In genomic region chr17:5491801-5492745, GRCm38 (mm10) we compare ENCODE assay signal across 8 mouse cellular contexts. TPM values are rescaled to one million over a fixed set of nuclear protein-coding genes. Genes with fewer than 3 reads are reported as not detected.
DNase-seq lines count a peak whose midpoint lies in the region; ATAC-seq and TF ChIP-seq lines count a peak whose summit lies in the region.

TSS of gene Zdhhc14 (plus strand) at chr17:5492557.

- H3K36me3 ChIP-seq in C2C12 (ENCODE audit: control insufficient read depth, insufficient read depth): no peaks in the 10 kb centered on the region
- H3K36me3 ChIP-seq in limb, embryonic 13.5 days: no peaks in the 10 kb centered on the region
- H3K36me3 ChIP-seq in midbrain, embryonic 15.5 days (replicated peaks): no peaks in the 10 kb centered on the region

- H3K4me3 ChIP-seq in C2C12 (ENCODE audit: insufficient read depth, poor library complexity, severe bottlenecking): peak within 1 kb of the TSS; percentile 23
- H3K4me3 ChIP-seq in embryonic fibroblast, embryonic 13.5 days (ENCODE audit: insufficient read depth, low read length): peak within 1 kb of the TSS; percentile 67
- H3K4me3 ChIP-seq in limb, embryonic 13.5 days: peak within 1 kb of the TSS; percentile 73
- H3K4me3 ChIP-seq in midbrain, embryonic 15.5 days: peak within 1 kb of the TSS; percentile 56

- H3K9me3 ChIP-seq in limb, embryonic 13.5 days: no peaks in the 10 kb centered on the region
- H3K9me3 ChIP-seq in midbrain, embryonic 15.5 days: no peaks in the 10 kb centered on the region

- no peaks in the 10 kb centered on the region; the same call in 1 of the 2 replicates for H3K4me1 ChIP-seq in embryonic fibroblast, embryonic 13.5 days (ENCODE audit: control insufficient read depth, insufficient read depth, low read length)
- peaks cover 12% of the 10 kb centered on the region for H3K4me1 ChIP-seq in limb, embryonic 13.5 days
- H3K4me1 ChIP-seq in midbrain, embryonic 15.5 days: peaks cover 32% of the 10 kb centered on the region

- peak within 1 kb of the TSS; percentile 99 for H3K4me2 ChIP-seq in limb, embryonic 13.5 days (replicated peaks)
- H3K4me2 ChIP-seq in midbrain, embryonic 15.5 days: peak within 1 kb of the TSS; percentile 96

- no peaks in the 10 kb centered on the region for H3K79me2 ChIP-seq in C2C12 (ENCODE audit: control insufficient read depth, insufficient read depth)

- H3K9ac ChIP-seq in limb, embryonic 13.5 days: peak within 1 kb of the TSS; percentile 77
- peak within 1 kb of the TSS; percentile 64 for H3K9ac ChIP-seq in midbrain, embryonic 15.5 days

- peak; percentile 88 for ATAC-seq in limb, embryonic 13.5 days (ENCODE audit: low FRiP score, low read depth)
- ATAC-seq in midbrain, embryonic 15.5 days (replicated peaks): peak; percentile 90

- no peaks in the 10 kb centered on the region for H3K79me3 ChIP-seq in C2C12 (ENCODE audit: low read depth)

- no peak for TF ChIP-seq CTCF in C2C12 (IDR thresholded peaks at IDR 0.05; ENCODE audit: control insufficient read depth, insufficient read depth, insufficient read length)
- TF ChIP-seq CTCF in embryonic fibroblast, embryonic 13.5 days (IDR thresholded peaks at IDR 0.05; ENCODE audit: borderline replicate concordance, insufficient read depth, low read length): no peak

- 0% methylated on average over 60 of the region's 70 CpGs for WGBS in limb, embryonic 13.5 days
- WGBS in midbrain, embryonic 15.5 days: under 1% methylated on average over 69 of the region's 70 CpGs

- H3K27ac ChIP-seq in embryonic fibroblast, embryonic 13.5 days (ENCODE audit: insufficient read depth, low read length): peak within 1 kb of the TSS; percentile 42
- peak within 1 kb of the TSS; percentile 89 for H3K27ac ChIP-seq in limb, embryonic 13.5 days
- peak within 1 kb of the TSS; percentile 98 for H3K27ac ChIP-seq in midbrain, embryonic 15.5 days

- DNase-seq in brain, adult 2 months (ENCODE audit: low read depth, low spot score): peak; percentile 97
- DNase-seq in heart, adult 8-10 months (ENCODE audit: low spot score): peak; percentile 87
- peak; percentile 92 for DNase-seq in kidney, adult 9 months
- peak; percentile 89 to 91 for DNase-seq in spleen, adult 18-20 months

- peak; percentile 68 for TF ChIP-seq POLR2A in embryonic fibroblast, embryonic 13.5 days (IDR thresholded peaks at IDR 0.05; ENCODE audit: low read depth, low read length)

- peak within 1 kb of the TSS; percentile 67 for H3ac ChIP-seq in C2C12 (ENCODE audit: control insufficient read depth, insufficient read length, low read depth)

- peaks cover 65% of the 10 kb centered on the region for H3K27me3 ChIP-seq in C2C12 (ENCODE audit: control insufficient read depth, insufficient read depth, insufficient read length)
- H3K27me3 ChIP-seq in limb, embryonic 13.5 days: peaks cover 31% of the 10 kb centered on the region
- H3K27me3 ChIP-seq in midbrain, embryonic 15.5 days (replicated peaks): no peaks in the 10 kb centered on the region

TF ChIP-seq in C2C12, 6 proteins besides CTCF, POLR2A, EP300 and RAD21:
- no peak for TF ChIP-seq FOSL1 (IDR thresholded peaks at IDR 0.05; ENCODE audit: insufficient read depth, low read length, poor library complexity, severe bottlenecking)
- TF ChIP-seq MAX (IDR thresholded peaks at IDR 0.05): no peak
- TF ChIP-seq MYOG (IDR thresholded peaks at IDR 0.05; ENCODE audit: control insufficient read depth, extremely low read depth, insufficient read length): no peak
- no peak for TF ChIP-seq MYOD1 (IDR thresholded peaks at IDR 0.05; ENCODE audit: control insufficient read depth, insufficient read length, low read depth)
- no peak for TF ChIP-seq USF1 (IDR thresholded peaks at IDR 0.05; ENCODE audit: low read depth)
- TF ChIP-seq CEBPB (IDR thresholded peaks at IDR 0.05; ENCODE audit: low read depth): no peak

RNA-seq across cellular contexts. Expression of gene Zdhhc14, which starts in this region (rescaled TPM):
- polyA plus RNA-seq in C2C12 (2012; fragmentation: generic; extraction: Trizol): 0.01 TPM
- 2.2 and 3.0 TPM in 2 replicates for polyA plus RNA-seq in embryonic fibroblast, embryonic 13.5 days (2011; ENCODE audit: insufficient read length, low read depth, missing spikeins)
- total RNA-seq in heart, adult 8-10 months (2022): 1 to 10 TPM; 4.4 to 5.6 (median 5.0) TPM
- polyA plus RNA-seq in limb, embryonic 13.5 days (2015; fragmentation: Nextera tagmentation; extraction: Ambion mirVana): 2.7 and 2.9 TPM in 2 replicates
- polyA plus RNA-seq in midbrain, embryonic 15.5 days (2015; fragmentation: Nextera tagmentation; extraction: Ambion mirVana): 10.1 and 12.1 TPM in 2 replicates

Comparison
In these comparisons a context has a peak if more than half of its experiments do, and no peak if none do; other contexts are left out.
1. Peak in every context shown above with its lines: DNase-seq, ATAC-seq, H3K4me3 ChIP-seq and H3K27ac ChIP-seq.
2. H3K4me3 ChIP-seq: peak in every context shown above with its lines; median percentile 73 in limb, embryonic 13.5 days; 67 in embryonic fibroblast, embryonic 13.5 days; 56 in midbrain, embryonic 15.5 days; 23 in C2C12.
3. H3K27ac ChIP-seq: peak in every context shown above with its lines; median percentile 98 in midbrain, embryonic 15.5 days; 89 in limb, embryonic 13.5 days; 42 in embryonic fibroblast, embryonic 13.5 days.